Mouse (Mus musculus) hindbrain, embryonic 16.5 days (tissue): ENCODE data around the gene Gm20696. TPM values are rescaled to one million over a fixed set of nuclear protein-coding genes. Genes with fewer than 3 reads are reported as not detected.

ENCODE experiments used
- ATAC-seq: fragments of 200-750 bp; cut with Nextera tagmentation; 2 replicates; pipeline ENCODE4 v1.8.0; 2017; ENCODE audit warnings: moderate TSS enrichment, moderate library complexity
- H3K27ac ChIP-seq: fragments of 300-500 bp; sonication (generic); 2 replicates; pipeline ENCODE4 v1.5.1; 2014; ENCODE audit warnings: low read depth, mild to moderate bottlenecking, control low read depth, low read length, moderate library complexity
- H3K27me3 ChIP-seq: fragments of 300-500 bp; sonication (generic); replicated peaks from 2 replicates; pipeline ENCODE4 v1.6.1; 2014; ENCODE audit warnings: low read length; ENCODE audit not compliant: control insufficient read depth, insufficient read depth
- H3K36me3 ChIP-seq: fragments of 300-500 bp; sonication (generic); 2 replicates; pipeline ENCODE4 v1.6.1; 2014; ENCODE audit warnings: mild to moderate bottlenecking, low read length, moderate library complexity, mixed read lengths; ENCODE audit not compliant: control insufficient read depth, insufficient read depth
- H3K4me1 ChIP-seq: fragments of 300-500 bp; sonication (generic); 2 replicates; pipeline ENCODE4 v1.6.1; 2014; ENCODE audit warnings: low read depth, low read length; ENCODE audit not compliant: control insufficient read depth, insufficient read depth
- H3K4me2 ChIP-seq: fragments of 300-500 bp; sonication (generic); 2 replicates; pipeline ENCODE4 v1.6.1; 2014; ENCODE audit warnings: mild to moderate bottlenecking, low read length, control low read depth, moderate library complexity
- H3K4me3 ChIP-seq: fragments of 300-500 bp; sonication (generic); 2 replicates; pipeline ENCODE4 v1.5.1; 2014; ENCODE audit warnings: mild to moderate bottlenecking, low read length, control low read depth, moderate library complexity
- H3K9ac ChIP-seq: fragments of 300-500 bp; sonication (generic); 2 replicates; pipeline ENCODE4 v1.6.1; 2014; ENCODE audit warnings: low read depth, mild to moderate bottlenecking, control low read depth, low read length, moderate library complexity
- H3K9me3 ChIP-seq: fragments of 300-500 bp; sonication (generic); 2 replicates; pipeline ENCODE4 v1.6.1; 2014; ENCODE audit warnings: mild to moderate bottlenecking, low read length, moderate library complexity; ENCODE audit not compliant: control insufficient read depth
- WGBS: fragments of 180-500 bp; shearing (Covaris S2); extraction: QIAGEN DNeasy Blood & Tissue Kit; methylation state at CpG from one replicate; pipeline ENCODE4 v1.1.7; 2014; 5-methylcytosine and 5-hydroxymethylcytosine counted together
- polyA plus RNA-seq: library from polyadenylated mRNA; unstranded; fragments of >200 nt; fragmentation: Nextera tagmentation; extraction: Ambion mirVana; gene quantifications from 2 replicates; pipeline ENCODE4 v1.2.1, GENCODE M21; 2015

The Gm20696 gene
- polyA plus RNA-seq, 1 experiment from 2014 or later, result 1.8 TPM

DNA sequence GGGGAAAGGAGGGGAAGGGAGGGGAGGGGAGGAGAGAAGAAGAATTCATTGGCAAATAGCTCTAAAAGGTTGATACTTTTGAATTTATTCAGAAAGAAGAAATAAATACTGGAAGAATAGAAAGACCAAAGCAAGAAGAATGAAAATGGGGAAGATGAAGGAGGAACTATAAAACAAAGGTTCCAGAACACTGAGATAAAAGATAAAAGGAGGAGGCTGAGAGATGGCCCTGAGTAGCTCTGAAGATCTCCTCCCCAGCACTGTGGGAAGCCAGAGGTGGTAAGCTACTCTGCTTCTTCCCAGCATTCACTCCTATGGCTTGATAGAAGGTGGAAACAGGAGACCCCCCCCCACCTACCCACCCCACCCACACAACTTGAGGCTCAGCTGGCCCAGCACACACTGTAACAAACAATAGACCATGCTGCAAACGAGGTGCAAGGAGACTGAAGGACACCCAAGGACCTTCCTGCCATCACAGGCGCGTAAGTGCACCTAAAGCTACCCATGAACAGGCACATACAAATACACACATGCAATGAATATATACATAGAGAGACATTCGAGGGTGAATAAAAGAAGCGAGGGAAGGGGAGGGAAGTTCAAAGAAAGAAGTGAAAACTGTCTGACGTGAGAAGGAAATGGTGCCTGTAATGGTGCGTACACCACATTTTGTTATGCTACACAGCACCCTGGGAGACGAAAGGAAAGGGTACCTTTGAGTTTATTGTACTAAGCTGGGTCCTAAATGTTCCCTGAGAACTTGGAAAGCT, 344.3 kb downstream of the Gm20696 start:
- Histone ChIP-seq H3K4me1 (peaks cover 4% of the 10 kb centered on the region), H3K9ac (no peak overlapping the region), H3K4me2 (no peak overlapping the region), H3K4me3 (no peak overlapping the region), H3K27ac (no peak overlapping the region), H3K27me3 (no peaks in the 10 kb centered on the region), H3K9me3 (no peaks in the 10 kb centered on the region), H3K36me3 (no peaks in the 10 kb centered on the region)
- 79% methylated on average over 8 of the region's 8 CpGs for whole genome bisulfite sequencing
- ATAC-seq, result no peak

- Histone ChIP-seq H3K9me3 (no peaks in the 10 kb centered on the region), H3K27ac (no peak overlapping the region), H3K4me1 (peaks cover 4% of the 10 kb centered on the region), H3K36me3 (no peaks in the 10 kb centered on the region), H3K27me3 (no peaks in the 10 kb centered on the region), H3K4me2 (no peak overlapping the region), H3K9ac (no peak overlapping the region), H3K4me3 (no peak overlapping the region)
- ATAC-seq, result no peak
- 57% methylated on average over 8 of the region's 8 CpGs for WGBS
These were observed 346.2 kb downstream of the Gm20696 start for GRCm38 (mm10) chr6:99320444-99320843.

- H3K27me3 ChIP-seq, result no peaks in the 10 kb centered on the region
- H3K9me3 ChIP-seq, result no peaks in the 10 kb centered on the region
These were observed 346.9 kb downstream of the Gm20696 start for GRCm38 (mm10) chr6:99319415-99320405.

GRCm38 (mm10) chr6:99314746-99315145, 351.9 kb downstream of the Gm20696 start:
- no peak overlapping the region for H3K4me2 ChIP-seq
- no peaks in the 10 kb centered on the region for H3K9me3 ChIP-seq
- H3K27me3 ChIP-seq, result no peaks in the 10 kb centered on the region
- ATAC-seq, result no peak
- no peak overlapping the region for H3K27ac ChIP-seq
- H3K4me1 ChIP-seq, result peaks cover 3% of the 10 kb centered on the region; the same call in 1 of the 2 replicates
- H3K36me3 ChIP-seq, result no peaks in the 10 kb centered on the region
- no peak overlapping the region for H3K9ac ChIP-seq
- 52% methylated on average over 3 of the region's 3 CpGs for WGBS
- H3K4me3 ChIP-seq, result no peak overlapping the region

More at GRCm38 (mm10) chr6:99319415-99320405, 346.9 kb downstream of the Gm20696 start:
- H3K4me2 ChIP-seq, result no peak overlapping the region
- H3K4me1 ChIP-seq, result peaks cover 4% of the 10 kb centered on the region
- WGBS, result 48% methylated on average over 19 of the region's 19 CpGs
- no peak overlapping the region for H3K27ac ChIP-seq
- no peak overlapping the region for H3K9ac ChIP-seq
- H3K36me3 ChIP-seq, result no peaks in the 10 kb centered on the region
- no peak overlapping the region for H3K4me3 ChIP-seq
- ATAC-seq, result no peak

DNA sequence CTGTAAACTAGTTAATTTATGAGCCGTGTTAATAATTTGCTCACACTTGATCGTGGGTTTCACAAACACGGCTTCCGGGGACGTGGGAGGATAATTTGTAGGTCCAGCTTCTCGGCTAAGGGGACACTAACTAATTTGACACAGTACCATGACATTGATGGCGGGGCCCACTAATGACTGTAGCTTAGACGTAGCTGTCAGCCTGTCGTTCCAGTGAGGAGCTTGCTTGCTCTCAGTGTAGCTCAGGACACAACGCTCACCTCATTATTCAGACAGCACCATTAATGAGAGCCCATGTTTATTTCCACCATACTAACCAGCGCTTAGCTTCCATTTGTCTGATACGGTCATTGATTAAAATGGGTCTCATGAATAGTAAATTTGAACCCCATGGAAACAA, 356.1 kb downstream of the Gm20696 start:
- 42% methylated on average over 12 of the region's 12 CpGs for WGBS

GRCm38 (mm10) chr6:99310171-99310500, 356.5 kb downstream of the Gm20696 start:
- no peak overlapping the region for H3K4me2 ChIP-seq
- no peaks in the 10 kb centered on the region for H3K27me3 ChIP-seq
- H3K27ac ChIP-seq, result no peak overlapping the region
- WGBS, result 25% methylated on average over 3 of the region's 3 CpGs
- no peak overlapping the region for H3K4me3 ChIP-seq
- peaks cover 3% of the 10 kb centered on the region; the same call in 1 of the 2 replicates for H3K4me1 ChIP-seq
- H3K36me3 ChIP-seq, result no peaks in the 10 kb centered on the region
- no peak overlapping the region for H3K9ac ChIP-seq
- no peak for ATAC-seq
- H3K9me3 ChIP-seq, result no peaks in the 10 kb centered on the region

More for the DNA sequence above, 356.1 kb downstream of the Gm20696 start:
- Histone ChIP-seq H3K9me3 (no peaks in the 10 kb centered on the region), H3K27me3 (no peaks in the 10 kb centered on the region), H3K9ac (no peak overlapping the region), H3K4me2 (no peak overlapping the region), H3K4me3 (no peak overlapping the region), H3K36me3 (no peaks in the 10 kb centered on the region), H3K27ac (no peak overlapping the region), H3K4me1 (peaks cover 3% of the 10 kb centered on the region; the same call in 1 of the 2 replicates)
- ATAC-seq, result no peak

DNA sequence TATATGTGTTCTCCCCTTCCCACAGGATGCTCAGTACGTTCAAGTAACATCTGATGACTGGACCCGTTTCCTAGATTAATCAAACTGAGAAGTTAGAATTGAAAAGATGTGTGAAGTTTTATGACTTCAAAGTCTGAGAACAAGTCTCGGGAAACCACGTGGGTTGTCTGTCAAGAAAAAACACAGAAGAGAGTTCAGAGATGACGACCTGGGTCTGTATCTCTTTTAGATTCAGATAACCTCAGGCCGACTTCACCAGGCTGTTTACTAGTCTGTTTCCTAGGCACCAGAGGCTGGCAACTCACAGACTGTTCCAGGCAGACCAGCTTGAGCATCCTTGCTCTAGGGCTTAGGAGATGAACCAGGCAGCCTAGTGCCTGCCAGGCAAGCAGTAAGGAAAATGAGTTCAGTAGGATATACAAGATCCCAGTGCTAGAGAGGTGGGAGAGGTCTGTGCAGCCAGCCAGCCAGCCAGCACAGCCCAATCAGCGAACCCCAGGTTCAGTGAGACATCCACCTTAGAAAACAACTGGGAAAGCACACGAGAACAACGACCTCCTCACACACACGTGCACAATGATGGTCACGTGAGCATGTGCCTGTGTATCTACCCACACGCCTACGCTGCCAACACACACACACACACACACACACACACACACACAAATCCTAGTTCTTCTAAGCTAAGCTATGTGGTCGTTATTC, 357.0 kb downstream of the Gm20696 start:
- H3K27me3 ChIP-seq, result no peaks in the 10 kb centered on the region
- peaks cover 3% of the 10 kb centered on the region; the same call in 1 of the 2 replicates for H3K4me1 ChIP-seq
- no peak overlapping the region for H3K4me3 ChIP-seq
- H3K9me3 ChIP-seq, result no peaks in the 10 kb centered on the region
- H3K4me2 ChIP-seq, result no peak overlapping the region
- no peak overlapping the region for H3K9ac ChIP-seq
- H3K27ac ChIP-seq, result no peak overlapping the region
- 70% methylated on average over 14 of the region's 14 CpGs for WGBS
- no peak for ATAC-seq
- H3K36me3 ChIP-seq, result no peaks in the 10 kb centered on the region

GRCm38 (mm10) chr6:99305751-99306150, 360.8 kb downstream of the Gm20696 start:
- ATAC-seq, result no peak
- WGBS, result 91% methylated on average over 3 of the region's 3 CpGs
- H3K27ac ChIP-seq, result no peak overlapping the region
- no peaks in the 10 kb centered on the region for H3K27me3 ChIP-seq
- no peak overlapping the region for H3K9ac ChIP-seq
- H3K9me3 ChIP-seq, result no peaks in the 10 kb centered on the region
- no peak overlapping the region for H3K4me3 ChIP-seq
- H3K36me3 ChIP-seq, result no peaks in the 10 kb centered on the region
- no peak overlapping the region for H3K4me2 ChIP-seq
- peaks cover 2% of the 10 kb centered on the region; the same call in 1 of the 2 replicates for H3K4me1 ChIP-seq
